Mouse (Mus musculus): ENCODE data around the gene Mycn.

Mycn gene

DNA sequence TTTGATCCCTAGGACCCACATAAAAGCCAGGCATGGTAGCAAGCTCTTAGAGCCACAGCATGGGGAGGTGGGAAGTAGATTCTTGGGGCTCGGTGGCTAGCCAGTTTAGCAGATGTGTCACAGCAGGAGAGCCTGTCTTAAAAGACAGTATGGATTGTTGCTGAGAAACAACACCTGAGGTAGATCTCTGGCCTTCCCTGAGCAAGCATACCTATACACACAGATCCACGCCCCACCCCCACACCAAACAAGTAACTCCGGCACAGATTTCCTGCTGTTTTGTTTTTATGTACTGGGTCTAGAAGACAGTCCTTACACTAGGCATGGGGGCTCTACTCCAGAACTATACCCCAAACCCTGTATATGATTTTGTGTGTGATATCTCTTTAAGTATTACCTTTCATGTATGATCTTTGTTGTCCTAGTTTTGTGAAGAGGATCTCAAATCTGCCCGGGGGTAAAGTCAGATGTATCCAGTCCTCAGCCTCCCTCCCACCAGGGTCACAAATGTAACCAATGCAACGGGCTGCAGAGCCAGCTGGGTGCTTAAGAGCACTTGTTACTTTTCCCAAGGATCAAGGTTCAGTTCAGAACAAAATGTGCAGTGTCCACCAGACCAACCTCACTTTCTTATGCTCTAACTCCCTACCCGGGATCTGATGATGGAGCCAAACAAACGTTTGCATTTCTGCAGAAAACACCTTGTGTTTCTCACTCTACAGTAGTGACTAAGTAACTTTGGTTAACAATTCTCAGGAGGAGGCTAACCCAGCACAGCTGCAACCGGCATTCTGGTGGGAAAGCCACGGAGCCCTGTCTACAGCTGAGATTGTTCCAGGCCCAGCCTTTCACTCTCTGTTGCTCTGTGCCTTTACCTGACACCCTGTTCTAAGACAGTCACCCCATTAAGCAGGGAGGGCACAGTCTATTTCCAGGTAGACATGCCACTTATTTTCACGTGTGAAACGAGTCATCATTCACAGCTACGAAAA lies 21.3 kb downstream of the Mycn start:
- DNase-seq = no peak

DNA sequence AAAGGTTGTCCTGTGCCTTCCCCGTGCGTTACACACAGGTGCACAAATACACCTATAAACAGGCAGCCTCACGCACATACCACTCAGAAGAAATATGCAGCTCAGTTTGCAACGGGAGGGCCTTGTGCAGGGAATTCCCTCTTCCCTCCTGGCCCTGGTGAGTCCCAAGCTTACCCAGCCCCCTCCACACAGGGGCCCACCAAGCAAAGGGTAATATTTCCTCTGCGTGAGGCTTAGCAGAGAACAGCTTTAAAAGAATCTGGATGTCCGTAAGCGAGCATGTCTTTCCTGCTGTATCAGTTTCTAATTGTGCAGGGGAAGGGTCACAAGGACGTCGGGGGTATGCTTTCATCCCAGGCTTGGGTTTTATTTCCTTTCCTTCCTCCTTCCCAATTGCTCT lies 25.4 kb downstream of the Mycn start:
- DNase-seq = no peak

DNA sequence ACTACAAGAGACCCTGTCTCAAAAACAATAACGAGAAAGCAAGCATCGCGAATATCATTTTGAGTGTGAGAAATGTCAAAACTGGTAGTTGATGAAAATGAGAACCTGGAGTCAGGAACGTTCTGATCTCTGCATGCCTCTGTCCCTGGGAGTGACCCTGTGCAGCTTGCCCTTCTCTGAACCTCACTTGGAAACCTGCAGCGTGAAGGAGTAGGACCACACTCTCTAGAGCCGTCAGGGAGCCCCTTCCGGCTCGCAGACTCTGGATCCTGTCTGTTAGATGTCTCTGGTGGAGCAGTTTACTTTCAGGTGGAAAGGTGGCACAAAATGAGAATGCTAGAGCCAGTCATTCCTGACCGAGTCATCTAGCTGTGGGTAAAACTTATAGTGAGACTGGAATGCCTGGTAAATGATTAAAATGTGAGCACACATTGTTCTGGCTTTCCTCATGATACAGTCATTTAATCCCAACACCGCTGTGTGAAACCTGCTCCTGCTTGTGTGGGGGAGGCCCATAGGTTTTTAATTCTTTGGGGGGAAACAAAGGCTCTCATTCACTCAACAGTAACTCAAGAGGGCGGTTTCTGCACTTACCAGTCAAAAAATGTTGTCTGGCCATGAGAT lies 31.2 kb downstream of the Mycn start:
- no peak for DNase-seq

DNA sequence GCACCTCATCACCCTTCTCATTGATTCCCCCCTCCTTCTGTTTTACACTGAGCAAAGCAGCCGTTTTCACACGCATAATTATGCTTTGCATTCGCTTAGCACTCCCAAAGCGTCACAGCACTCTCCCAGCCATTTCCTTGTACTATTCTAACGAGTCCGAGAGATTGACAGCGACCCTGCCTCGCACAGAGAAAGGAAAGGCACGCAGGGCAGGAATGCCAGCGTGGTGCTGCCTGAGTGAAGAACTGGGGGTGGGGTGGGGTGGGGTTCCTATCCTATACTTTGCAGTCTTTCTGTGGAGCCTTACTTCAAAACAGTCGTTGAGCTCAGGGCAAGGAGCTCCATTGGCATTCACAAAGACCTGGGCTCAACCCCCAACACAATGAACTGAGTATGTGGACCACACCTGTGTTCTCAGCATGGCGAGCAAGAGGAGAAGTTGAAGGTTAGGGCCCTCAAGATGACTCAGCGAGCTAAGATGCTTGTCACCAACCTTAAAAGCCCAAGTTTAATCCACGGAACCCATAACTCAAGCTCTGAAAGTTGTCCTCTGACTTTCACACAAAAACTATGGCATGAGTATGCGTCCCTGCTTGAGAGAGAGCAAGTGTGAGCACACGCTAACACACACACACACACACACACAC lies 32.0 kb downstream of the Mycn start:
- DNase-seq = no peak

DNA sequence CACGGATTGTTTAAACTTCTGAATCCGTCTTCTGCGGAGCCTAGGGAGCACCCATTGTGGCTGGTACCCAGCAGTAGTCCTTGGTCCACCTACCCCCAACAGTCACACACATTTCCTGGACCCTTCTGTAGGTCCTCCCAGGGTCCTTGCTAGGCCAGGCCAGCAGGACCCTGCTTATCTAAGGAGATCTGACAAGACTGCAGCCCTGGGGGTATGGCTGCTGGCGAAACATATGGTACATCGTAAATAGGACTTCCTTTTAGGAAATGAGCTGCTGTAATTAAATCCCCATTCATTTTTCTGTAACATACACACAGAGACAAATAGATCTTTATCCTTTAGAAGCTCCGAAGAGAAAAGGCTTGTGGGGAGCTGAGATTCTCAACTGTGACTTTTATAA lies 34.9 kb downstream of the Mycn start:
- no peak for DNase-seq

DNA sequence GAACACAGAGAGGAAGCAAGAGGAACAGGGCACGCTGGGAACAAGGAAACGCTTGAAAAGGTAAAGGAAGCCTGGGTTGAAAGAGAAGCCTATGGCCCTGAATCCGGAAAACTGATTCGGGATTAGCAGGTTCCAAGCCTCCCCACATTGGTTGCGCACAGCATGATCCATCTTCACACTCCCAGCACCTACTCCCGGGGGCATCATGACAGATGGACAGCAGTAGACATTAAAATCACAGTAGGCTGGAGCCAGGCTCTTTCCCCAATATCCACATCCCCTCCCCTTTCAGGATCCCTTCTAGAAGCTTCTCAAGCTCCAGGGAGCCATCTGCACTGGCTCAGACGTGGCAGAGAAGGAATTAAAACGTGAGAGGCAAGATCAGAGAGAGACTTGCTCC lies 35.4 kb downstream of the Mycn start:
- DNase-seq = no peak

DNA sequence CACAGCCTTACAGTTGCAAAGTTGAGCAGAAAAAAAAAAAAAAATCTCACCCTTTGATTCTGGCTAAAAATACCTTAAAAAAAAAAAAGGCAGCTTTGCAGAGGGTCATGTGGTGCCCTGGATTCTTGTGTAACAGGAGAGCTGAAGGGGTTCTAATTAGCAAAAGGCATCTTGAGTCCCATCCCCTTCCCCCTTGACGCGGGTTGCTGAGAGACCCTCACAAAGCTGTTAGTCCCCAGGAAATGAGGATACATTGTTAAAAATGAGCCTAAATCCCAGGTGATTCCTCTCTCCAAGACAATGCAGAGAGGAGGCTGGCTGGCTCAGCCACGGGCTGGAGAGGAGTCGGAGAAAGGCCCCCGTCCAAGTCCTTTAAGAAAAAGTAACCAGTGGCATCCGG lies 36.6 kb downstream of the Mycn start:
- DNase-seq = no peak

DNA sequence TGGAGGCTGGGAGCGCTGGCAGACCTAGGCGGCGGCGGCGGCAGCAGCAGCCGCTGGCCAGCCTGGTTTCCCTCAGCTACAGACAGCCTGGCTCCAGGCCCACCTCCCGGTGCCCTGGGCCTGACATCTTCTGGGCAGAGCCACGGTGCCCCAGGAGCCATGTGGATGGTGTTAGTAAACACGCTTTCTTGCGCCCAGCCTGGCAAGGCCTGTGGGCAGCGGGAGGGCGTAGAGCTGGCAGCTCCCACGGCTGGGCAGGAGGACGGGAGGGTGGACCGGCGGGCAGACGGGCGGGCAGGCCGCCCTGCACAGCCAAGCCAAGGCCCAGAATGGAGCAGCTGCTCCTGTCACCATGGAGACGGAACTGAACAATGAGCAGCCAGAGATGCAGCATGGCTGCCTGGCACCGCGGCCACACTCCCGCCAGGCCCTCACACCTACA lies 37.2 kb downstream of the Mycn start:
- no peak for DNase-seq

DNA sequence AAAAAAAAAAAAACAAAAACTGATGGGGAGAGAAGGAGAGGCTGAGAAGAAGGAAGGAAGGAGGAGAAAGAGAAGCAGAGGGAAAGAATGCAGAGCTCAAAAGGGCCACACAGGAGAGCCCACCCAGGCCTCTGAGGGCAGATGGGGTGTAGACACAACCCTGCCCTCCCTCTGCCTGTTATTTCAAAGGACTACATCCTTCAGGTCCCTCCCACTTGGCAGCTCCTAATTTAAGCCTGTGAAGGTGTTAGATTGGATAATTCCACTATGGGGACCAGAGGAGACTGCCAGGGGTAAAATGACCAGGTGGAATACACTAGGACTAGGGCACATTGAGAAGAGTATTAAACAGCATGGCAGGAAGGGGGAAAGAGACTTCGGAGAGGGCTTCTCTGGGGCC lies 37.6 kb downstream of the Mycn start:
- no peak for DNase-seq

DNA sequence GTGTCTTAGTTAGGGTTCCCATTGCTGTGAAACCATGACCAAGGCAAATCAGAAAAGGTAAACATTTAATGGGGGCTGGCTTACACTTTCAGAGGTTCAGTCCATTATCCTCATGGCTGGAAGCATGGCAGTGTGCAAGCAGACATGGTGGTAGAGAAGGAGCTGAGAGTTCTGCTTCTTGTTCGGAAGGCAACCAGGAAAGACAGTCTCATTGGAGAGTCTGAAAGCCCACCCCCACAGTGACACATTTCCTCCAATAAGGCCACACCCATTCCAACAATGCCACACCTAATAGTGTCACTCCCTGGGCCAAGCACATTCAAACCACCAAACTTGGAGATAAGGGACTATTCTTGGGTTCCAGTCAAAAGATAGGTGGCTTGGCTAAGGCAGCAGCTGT lies 39.3 kb downstream of the Mycn start:
- DNase-seq = no peak

DNA sequence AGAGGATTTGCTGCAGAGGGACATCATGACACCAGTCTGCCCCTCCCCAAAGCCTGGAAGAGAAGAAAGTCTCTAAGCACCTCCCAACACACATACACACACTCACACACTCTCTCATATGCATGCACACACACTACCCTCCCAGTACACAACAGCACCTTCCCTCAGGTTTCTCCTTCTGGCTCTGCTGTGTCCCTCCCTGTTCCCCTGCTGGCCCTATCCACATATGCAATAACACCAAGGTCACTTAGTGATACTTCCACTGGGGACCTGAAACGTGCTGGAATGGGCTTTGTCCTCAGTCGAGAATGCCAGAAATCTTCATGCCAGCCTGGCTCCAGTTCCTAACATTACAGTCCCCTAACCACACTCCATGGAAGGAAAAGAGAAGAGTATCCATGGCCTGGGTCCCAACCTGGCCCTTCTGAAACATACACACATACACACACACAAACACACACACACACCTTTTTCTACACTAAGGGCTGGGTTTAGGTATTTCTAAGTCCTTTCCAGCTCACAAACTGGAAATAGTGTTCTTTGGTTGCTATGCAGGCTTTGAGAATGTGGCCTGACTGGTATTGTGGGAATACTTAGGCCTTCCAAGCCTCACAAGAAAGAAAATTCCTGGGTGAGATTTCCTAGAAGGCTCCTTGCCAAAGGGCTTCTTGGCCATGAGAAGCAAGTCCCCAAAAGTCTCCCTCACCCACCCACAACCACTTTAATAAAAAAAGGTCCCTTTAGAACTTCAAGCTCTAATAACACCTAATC lies 43.2 kb downstream of the Mycn start:
- no peak for DNase-seq

DNA sequence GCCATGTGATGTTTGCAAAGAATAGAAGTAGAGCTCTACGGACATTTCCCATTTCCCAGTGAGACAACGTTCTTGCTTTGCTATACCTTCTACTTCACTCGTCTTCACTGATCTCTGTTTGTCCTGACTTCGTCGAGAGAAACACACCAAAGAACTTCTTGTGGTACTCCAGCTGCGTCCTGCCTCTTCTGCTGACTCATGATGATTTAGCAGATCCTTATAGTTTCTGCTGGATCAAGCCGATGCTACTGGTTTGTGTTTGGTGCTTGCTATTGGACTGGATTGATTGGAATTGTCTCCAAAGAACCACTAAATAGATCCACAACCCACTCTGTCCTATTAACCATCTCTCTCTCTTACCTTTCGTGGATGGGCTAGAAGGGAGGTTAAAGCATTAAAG lies 47.7 kb downstream of the Mycn start:
- no peak for DNase-seq

DNA sequence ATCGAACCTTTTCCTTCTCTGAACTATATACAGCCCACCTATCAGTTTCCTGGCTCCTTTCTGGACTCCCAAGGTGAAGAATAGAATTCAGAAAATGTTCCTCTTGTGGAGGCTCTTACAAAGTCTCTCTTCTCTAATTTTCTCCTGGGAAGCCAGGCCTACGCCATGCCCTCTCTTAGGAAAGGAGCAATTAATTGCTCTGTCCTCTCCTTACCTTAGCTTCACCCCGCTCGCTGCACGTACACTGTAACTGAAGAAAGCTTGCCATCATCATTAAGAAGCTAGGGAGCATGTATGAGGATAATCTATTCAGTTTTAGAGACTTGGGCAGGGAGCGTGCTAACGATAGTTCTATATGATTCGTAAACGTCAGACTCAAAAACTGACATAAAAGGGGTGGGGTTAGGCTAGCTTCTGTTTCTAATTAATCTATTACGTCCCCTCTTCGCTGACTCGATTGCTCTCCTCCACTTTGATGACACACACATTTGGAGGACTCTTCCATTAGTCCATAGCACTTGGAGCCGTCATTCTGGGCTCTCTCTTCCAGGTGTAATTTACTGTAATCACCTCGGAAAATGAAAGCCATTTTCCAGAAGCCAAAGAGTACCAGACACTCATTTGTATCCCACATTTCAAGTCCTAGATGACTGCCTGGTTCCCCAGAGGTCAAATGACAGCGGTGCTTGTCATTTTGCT lies 55.4 kb downstream of the Mycn start:
- DNase-seq = no peak
